Mouse (Mus musculus) lung, adult 2 months (tissue): ENCODE data around the gene Adam29. TPM values are rescaled to one million over a fixed set of nuclear protein-coding genes. Genes with fewer than 3 reads are reported as not detected.

ENCODE experiments used
- DNase-seq: peaks from one replicate; pipeline ENCODE4 v3.0.0; 2022
- H3K4me1 ChIP-seq: fragments of 200-500 bp; 2 replicates; pipeline ENCODE4 v1.6.1; 2011; ENCODE audit warnings: low read length; ENCODE audit not compliant: control insufficient read depth, insufficient read depth
- H3K4me3 ChIP-seq: fragments of 200-500 bp; replicated peaks from 2 replicates; pipeline ENCODE3; 2011; ENCODE audit warnings: low read depth, mild to moderate bottlenecking, control low read depth, low read length; ENCODE audit errors: extremely low read depth
- CTCF ChIP-seq: fragments of 200-500 bp; IDR thresholded peaks from 2 replicates; pipeline ENCODE4 v1.5.1; 2011; ENCODE audit warnings: mild to moderate bottlenecking, low read length, control low read depth; ENCODE audit not compliant: insufficient read depth
- POLR2A ChIP-seq: fragments of 200-500 bp; IDR thresholded peaks from 2 replicates; pipeline ENCODE4 v1.6.1; 2011; ENCODE audit warnings: low read depth, mild to moderate bottlenecking, control low read depth, low read length, borderline replicate concordance; ENCODE audit errors: extremely low read depth
- WGBS: fragments of 180-500 bp; shearing (Covaris S2); methylation state at CpG from one replicate; pipeline ENCODE4 v1.1.7; 2018; 5-methylcytosine and 5-hydroxymethylcytosine counted together
- polyA plus RNA-seq: library from polyadenylated mRNA; depleted of rRNA; stranded (reverse); fragments of >200 nt; gene quantifications from 2 replicates; pipeline ENCODE4 v1.2.3, GENCODE M21; 2012; rRNA removed

Gene Adam29
- polyA plus RNA-seq = not detected in 2 replicates

DNA sequence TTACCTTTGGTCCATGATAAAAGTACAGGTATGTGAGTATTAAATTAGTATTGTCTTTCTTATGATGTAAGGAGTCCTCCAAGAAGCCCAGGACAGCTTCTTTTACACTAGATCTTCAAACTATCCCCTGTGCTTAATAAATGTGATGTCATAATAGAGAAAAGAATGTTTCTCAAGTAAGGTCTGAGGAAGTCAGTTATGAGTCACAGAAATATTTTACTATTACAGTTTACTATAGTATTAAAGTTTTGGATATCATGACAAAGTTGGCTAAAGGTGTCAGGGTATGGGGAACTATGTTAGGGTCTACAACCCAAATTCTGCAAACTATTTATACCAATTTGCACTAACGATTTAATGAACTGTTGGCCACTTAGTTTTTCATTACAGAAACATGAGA is at the start of gene Adam29:
Gene Adam29 (minus strand): TSS at position 101 of the 400 bp plus-strand sequence.
- no peaks in the 10 kb centered on the region for H3K4me1 ChIP-seq
- DNase-seq = no peak
- no peak within 1 kb of the TSS for H3K4me3 ChIP-seq
- TF ChIP-seq POLR2A = no peak
- TF ChIP-seq CTCF = no peak
- WGBS = 56% methylated on average over 1 of the region's 1 CpGs

GRCm38 (mm10) chr8:55940526-55940880 is 33.8 kb upstream of the Adam29 start:
- TF ChIP-seq CTCF = no peak
- TF ChIP-seq POLR2A = no peak
- WGBS = 3% methylated on average over 8 of the region's 8 CpGs
- Histone ChIP-seq H3K4me3 (no peak overlapping the region), H3K4me1 (no peaks in the 10 kb centered on the region)
- no peak for DNase-seq

GRCm38 (mm10) chr8:55939870-55940525 is 33.2 kb upstream of the Adam29 start, which contains the start of gene Glra3:
Gene Glra3 (plus strand): TSS chr8:55940460.
- no peaks in the 10 kb centered on the region for H3K4me1 ChIP-seq

More at GRCm38 (mm10) chr8:55939870-55940525, 33.2 kb upstream of the Adam29 start, which contains the start of gene Glra3:
- TF ChIP-seq CTCF (no peak), POLR2A (no peak)
- no peak for DNase-seq
- H3K4me3 ChIP-seq = no peak within 1 kb of the TSS
- WGBS = 18% methylated on average over 11 of the region's 11 CpGs

Other genes with a start within 250 kb of the Adam29 start
- gene Glra3, start 33.5 kb upstream of the Adam29 start, polyA plus RNA-seq = not detected in 2 replicates